Mouse (Mus musculus): ENCODE results near the gene Ror1. TPM values are rescaled to one million over a fixed set of nuclear protein-coding genes. Genes with fewer than 3 reads are reported as not detected.

Ror1 gene
- polyA plus RNA-seq, 1 experiment from 2014 or later: 11.1 TPM

GRCm38 (mm10) chr4:100196255-100196793, 100.7 kb downstream of the Ror1 start:
- 61% methylated on average over 5 of the region's 5 CpGs for WGBS
- H3K4me2 ChIP-seq: no peak overlapping the region
- H3K4me3 ChIP-seq (replicated peaks): no peak overlapping the region
- ATAC-seq (replicated peaks; ENCODE audit: low FRiP score): no peak
- no peak overlapping the region for H3K27ac ChIP-seq
- H3K27me3 ChIP-seq: no peaks in the 10 kb centered on the region
- H3K9me3 ChIP-seq (replicated peaks): no peaks in the 10 kb centered on the region
- H3K9ac ChIP-seq: no peak overlapping the region
- no peaks in the 10 kb centered on the region for H3K36me3 ChIP-seq
- H3K4me1 ChIP-seq: peaks cover 15% of the 10 kb centered on the region

GRCm38 (mm10) chr4:100198275-100198674, 102.7 kb downstream of the Ror1 start:
- H3K4me1 ChIP-seq: peaks cover 20% of the 10 kb centered on the region
- no peak overlapping the region for H3K4me3 ChIP-seq (replicated peaks)
- no peak for ATAC-seq (replicated peaks; ENCODE audit: low FRiP score)
- 49% methylated on average over 2 of the region's 2 CpGs for WGBS
- no peak overlapping the region for H3K9ac ChIP-seq
- H3K36me3 ChIP-seq: no peaks in the 10 kb centered on the region
- H3K27ac ChIP-seq: no peak overlapping the region
- H3K4me2 ChIP-seq: no peak overlapping the region
- no peaks in the 10 kb centered on the region for H3K27me3 ChIP-seq
- H3K9me3 ChIP-seq (replicated peaks): no peaks in the 10 kb centered on the region

- Histone ChIP-seq H3K27me3 (no peaks in the 10 kb centered on the region), H3K4me1 (peaks cover 17% of the 10 kb centered on the region), H3K36me3 (no peaks in the 10 kb centered on the region), H3K4me2 (no peak overlapping the region), H3K4me3 (replicated peaks) (no peak overlapping the region), H3K9me3 (replicated peaks) (no peaks in the 10 kb centered on the region), H3K9ac (no peak overlapping the region), H3K27ac (no peak overlapping the region)
- ATAC-seq (replicated peaks; ENCODE audit: low FRiP score): no peak
- 15% methylated on average over 2 of the region's 2 CpGs for WGBS
Observed at GRCm38 (mm10) chr4:100201322-100201721, 105.7 kb downstream of the Ror1 start.

GRCm38 (mm10) chr4:100203066-100203465, 107.5 kb downstream of the Ror1 start:
- WGBS: 58% methylated on average over 5 of the region's 5 CpGs
- peaks cover 15% of the 10 kb centered on the region for H3K4me1 ChIP-seq
- ATAC-seq (replicated peaks; ENCODE audit: low FRiP score): no peak

GRCm38 (mm10) chr4:100203688-100204087, 108.1 kb downstream of the Ror1 start:
- Histone ChIP-seq H3K4me2 (no peak overlapping the region), H3K9ac (no peak overlapping the region), H3K27me3 (no peaks in the 10 kb centered on the region), H3K4me3 (replicated peaks) (no peak overlapping the region), H3K36me3 (no peaks in the 10 kb centered on the region), H3K27ac (no peak overlapping the region), H3K4me1 (peaks cover 15% of the 10 kb centered on the region), H3K9me3 (replicated peaks) (no peaks in the 10 kb centered on the region)
- 80% methylated on average over 5 of the region's 5 CpGs for WGBS
- no peak for ATAC-seq (replicated peaks; ENCODE audit: low FRiP score)

More at GRCm38 (mm10) chr4:100203066-100203465, 107.5 kb downstream of the Ror1 start:
- Histone ChIP-seq H3K9me3 (replicated peaks) (no peaks in the 10 kb centered on the region), H3K4me3 (replicated peaks) (no peak overlapping the region), H3K9ac (no peak overlapping the region), H3K27ac (no peak overlapping the region), H3K4me2 (no peak overlapping the region), H3K36me3 (no peaks in the 10 kb centered on the region), H3K27me3 (no peaks in the 10 kb centered on the region)

- Histone ChIP-seq H3K36me3 (no peaks in the 10 kb centered on the region), H3K27ac (no peak overlapping the region), H3K27me3 (no peaks in the 10 kb centered on the region), H3K4me1 (peaks cover 14% of the 10 kb centered on the region), H3K9ac (no peak overlapping the region), H3K9me3 (replicated peaks) (no peaks in the 10 kb centered on the region), H3K4me3 (replicated peaks) (no peak overlapping the region), H3K4me2 (no peak overlapping the region)
- WGBS: 61% methylated on average over 12 of the region's 12 CpGs
- no peak for ATAC-seq (replicated peaks; ENCODE audit: low FRiP score)
Observed at GRCm38 (mm10) chr4:100204381-100204780, 108.8 kb downstream of the Ror1 start.

- H3K36me3 ChIP-seq: no peaks in the 10 kb centered on the region
- H3K4me1 ChIP-seq: 0 out of 2 replicates have a peak, but pooled peaks cover 3% of the 10 kb centered on the region
- 69% methylated on average over 4 of the region's 4 CpGs for WGBS
- H3K4me2 ChIP-seq: no peak overlapping the region
- H3K9me3 ChIP-seq (replicated peaks): no peaks in the 10 kb centered on the region
- H3K27ac ChIP-seq: no peak overlapping the region
- no peak for ATAC-seq (replicated peaks; ENCODE audit: low FRiP score)
- no peak overlapping the region for H3K9ac ChIP-seq
- no peaks in the 10 kb centered on the region for H3K27me3 ChIP-seq
- H3K4me3 ChIP-seq (replicated peaks): no peak overlapping the region
Observed at GRCm38 (mm10) chr4:100208081-100208480, 112.5 kb downstream of the Ror1 start.

- H3K27me3 ChIP-seq: no peaks in the 10 kb centered on the region
- no peak overlapping the region for H3K4me3 ChIP-seq (replicated peaks)
- H3K4me1 ChIP-seq: peaks cover 7% of the 10 kb centered on the region
- no peaks in the 10 kb centered on the region for H3K9me3 ChIP-seq (replicated peaks)
- no peak overlapping the region for H3K27ac ChIP-seq
- no peak overlapping the region for H3K4me2 ChIP-seq
- H3K36me3 ChIP-seq: no peaks in the 10 kb centered on the region
- WGBS: 76% methylated on average over 4 of the region's 4 CpGs
- no peak for ATAC-seq (replicated peaks; ENCODE audit: low FRiP score)
- H3K9ac ChIP-seq: no peak overlapping the region
Observed at GRCm38 (mm10) chr4:100209106-100209505, 113.5 kb downstream of the Ror1 start.

- Histone ChIP-seq H3K9ac (no peak overlapping the region), H3K27ac (no peak overlapping the region), H3K27me3 (no peaks in the 10 kb centered on the region), H3K4me1 (peaks cover 15% of the 10 kb centered on the region), H3K4me3 (replicated peaks) (no peak overlapping the region), H3K9me3 (replicated peaks) (no peaks in the 10 kb centered on the region), H3K36me3 (no peaks in the 10 kb centered on the region), H3K4me2 (no peak overlapping the region)
- 81% methylated on average over 4 of the region's 4 CpGs for WGBS
- ATAC-seq (replicated peaks; ENCODE audit: low FRiP score): no peak
Observed at GRCm38 (mm10) chr4:100211331-100211730, 115.7 kb downstream of the Ror1 start.

GRCm38 (mm10) chr4:100214324-100215215, 119.0 kb downstream of the Ror1 start:
- Histone ChIP-seq H3K27me3 (no peaks in the 10 kb centered on the region), H3K9ac (no peak overlapping the region), H3K27ac (peak overlapping the region; percentile 74), H3K4me3 (replicated peaks) (no peak overlapping the region), H3K4me1 (peaks cover 24% of the 10 kb centered on the region), H3K36me3 (no peaks in the 10 kb centered on the region), H3K9me3 (replicated peaks) (no peaks in the 10 kb centered on the region), H3K4me2 (0 out of 2 replicates have a peak overlapping the region, but pooled peaks have one; percentile 2)
- WGBS: 23% methylated on average over 13 of the region's 13 CpGs
- peak; percentile 84 for ATAC-seq (replicated peaks; ENCODE audit: low FRiP score)

GRCm38 (mm10) chr4:100216587-100216986, 121.0 kb downstream of the Ror1 start:
- Histone ChIP-seq H3K9me3 (replicated peaks) (no peaks in the 10 kb centered on the region), H3K4me2 (no peak overlapping the region), H3K27me3 (no peaks in the 10 kb centered on the region), H3K4me1 (peaks cover 24% of the 10 kb centered on the region), H3K9ac (no peak overlapping the region), H3K27ac (no peak overlapping the region), H3K36me3 (no peaks in the 10 kb centered on the region), H3K4me3 (replicated peaks) (no peak overlapping the region)
- WGBS: 58% methylated on average over 3 of the region's 3 CpGs
- ATAC-seq (replicated peaks; ENCODE audit: low FRiP score): no peak

GRCm38 (mm10) chr4:100219026-100219425, 123.4 kb downstream of the Ror1 start:
- H3K4me1 ChIP-seq: peaks cover 40% of the 10 kb centered on the region

More at GRCm38 (mm10) chr4:100219026-100219425, 123.4 kb downstream of the Ror1 start:
- Histone ChIP-seq H3K27ac (no peak overlapping the region), H3K4me2 (no peak overlapping the region), H3K4me3 (replicated peaks) (no peak overlapping the region), H3K36me3 (no peaks in the 10 kb centered on the region), H3K27me3 (no peaks in the 10 kb centered on the region), H3K9ac (no peak overlapping the region), H3K9me3 (replicated peaks) (no peaks in the 10 kb centered on the region)
- no peak for ATAC-seq (replicated peaks; ENCODE audit: low FRiP score)
- 54% methylated on average over 4 of the region's 4 CpGs for WGBS
